Mouse (Mus musculus) intestine, postnatal 0 days (tissue): ENCODE measurements around the gene Drap1. TPM values are rescaled to one million over a fixed set of nuclear protein-coding genes. Genes with fewer than 3 reads are reported as not detected.
"Not testable (repeated sequence)": the region's sequence is repeated elsewhere in the genome, so short reads cannot be mapped to it uniquely, and the experiment has no call there.

Experiments used
- ATAC-seq: fragments of 200-750 bp; cut with Nextera tagmentation; 2 replicates; pipeline ENCODE4 v1.8.0; 2017; ENCODE audit warnings: mild to moderate bottlenecking, moderate TSS enrichment, moderate library complexity
- H3K27ac ChIP-seq: fragments of 300-500 bp; sonication (generic); 2 replicates; pipeline ENCODE4 v1.5.1; 2014; ENCODE audit warnings: mild to moderate bottlenecking, low read depth, low read length, moderate library complexity
- H3K27me3 ChIP-seq: fragments of 300-500 bp; sonication (generic); replicated peaks from 2 replicates; pipeline ENCODE4 v1.6.1; 2014; ENCODE audit warnings: low read length, mixed read lengths; ENCODE audit not compliant: control insufficient read depth, insufficient read depth
- H3K36me3 ChIP-seq: fragments of 300-500 bp; sonication (generic); 2 replicates; pipeline ENCODE4 v1.6.1; 2014; ENCODE audit warnings: mild to moderate bottlenecking, moderate library complexity; ENCODE audit not compliant: control insufficient read depth, insufficient read depth
- H3K4me1 ChIP-seq: fragments of 300-500 bp; sonication (generic); replicated peaks from 2 replicates; pipeline ENCODE4 v1.6.1; 2014; ENCODE audit warnings: antibody characterized with exemption, low read length, mixed read lengths; ENCODE audit not compliant: control insufficient read depth, insufficient read depth
- H3K4me2 ChIP-seq: fragments of 300-500 bp; sonication (generic); replicated peaks from 2 replicates; pipeline ENCODE4 v1.6.1; 2014; ENCODE audit warnings: low read depth, mild to moderate bottlenecking, moderate library complexity
- H3K4me3 ChIP-seq: fragments of 300-500 bp; sonication (generic); 2 replicates; pipeline ENCODE4 v1.5.1; 2014; ENCODE audit warnings: low read depth, low read length
- H3K9ac ChIP-seq: fragments of 300-500 bp; sonication (generic); 2 replicates; pipeline ENCODE4 v1.6.1; 2014; ENCODE audit warnings: mild to moderate bottlenecking, low read depth, low read length
- H3K9me3 ChIP-seq: fragments of 300-500 bp; sonication (generic); 2 replicates; pipeline ENCODE4 v1.6.1; 2016; ENCODE audit warnings: mixed run types; ENCODE audit not compliant: control insufficient read depth
- CTCF ChIP-seq: sonication (generic); IDR thresholded peaks from 2 replicates; pipeline ENCODE4 v1.5.1; 2016; ENCODE audit warnings: low read depth, mild to moderate bottlenecking, control low read depth, antibody characterized with exemption, moderate library complexity
- WGBS: fragments of 180-500 bp; shearing (Covaris S2); extraction: QIAGEN DNeasy Blood & Tissue Kit; methylation state at CpG from one replicate; pipeline ENCODE4 v1.1.7; 2014; 5-methylcytosine and 5-hydroxymethylcytosine counted together
- polyA plus RNA-seq: library from polyadenylated mRNA; unstranded; fragments of >200 nt; fragmentation: Nextera tagmentation; extraction: Ambion mirVana; gene quantifications from 2 replicates; pipeline ENCODE4 v1.2.1, GENCODE M21; 2015

The Drap1 gene
- polyA plus RNA-seq, 1 experiment from 2014 or later, result 137 TPM

DNA sequence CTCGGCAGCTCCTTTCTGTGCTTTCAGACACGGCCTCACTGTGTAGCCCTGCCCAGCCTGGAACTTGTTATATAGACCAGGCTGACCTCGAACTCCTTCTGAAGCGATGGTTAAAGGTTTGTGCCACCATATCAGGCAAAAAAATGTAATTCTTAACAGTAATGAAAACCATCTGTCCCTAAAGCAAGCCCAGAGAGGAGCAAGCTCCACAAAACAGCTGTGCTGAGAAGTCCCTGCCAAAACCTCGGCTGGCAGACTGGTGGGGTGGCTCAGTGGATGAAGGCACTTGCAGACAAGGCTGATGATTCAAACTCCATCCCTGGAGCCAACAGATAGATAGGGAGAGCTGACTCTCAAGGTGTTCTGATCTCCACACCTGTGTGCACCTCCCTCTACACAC lies 15.7 kb downstream of the Drap1 start:
- Histone ChIP-seq H3K36me3 (no peaks in the 10 kb centered on the region), H3K27me3 (no peaks in the 10 kb centered on the region), H3K4me1 (no peaks in the 10 kb centered on the region), H3K4me2 (no peak overlapping the region), H3K9ac (no peak overlapping the region), H3K27ac (no peak overlapping the region), H3K4me3 (no peak overlapping the region), H3K9me3 (no peaks in the 10 kb centered on the region)
- TF ChIP-seq CTCF, result no peak
- WGBS, result 77% methylated on average over 5 of the region's 5 CpGs
- ATAC-seq, result no peak

DNA sequence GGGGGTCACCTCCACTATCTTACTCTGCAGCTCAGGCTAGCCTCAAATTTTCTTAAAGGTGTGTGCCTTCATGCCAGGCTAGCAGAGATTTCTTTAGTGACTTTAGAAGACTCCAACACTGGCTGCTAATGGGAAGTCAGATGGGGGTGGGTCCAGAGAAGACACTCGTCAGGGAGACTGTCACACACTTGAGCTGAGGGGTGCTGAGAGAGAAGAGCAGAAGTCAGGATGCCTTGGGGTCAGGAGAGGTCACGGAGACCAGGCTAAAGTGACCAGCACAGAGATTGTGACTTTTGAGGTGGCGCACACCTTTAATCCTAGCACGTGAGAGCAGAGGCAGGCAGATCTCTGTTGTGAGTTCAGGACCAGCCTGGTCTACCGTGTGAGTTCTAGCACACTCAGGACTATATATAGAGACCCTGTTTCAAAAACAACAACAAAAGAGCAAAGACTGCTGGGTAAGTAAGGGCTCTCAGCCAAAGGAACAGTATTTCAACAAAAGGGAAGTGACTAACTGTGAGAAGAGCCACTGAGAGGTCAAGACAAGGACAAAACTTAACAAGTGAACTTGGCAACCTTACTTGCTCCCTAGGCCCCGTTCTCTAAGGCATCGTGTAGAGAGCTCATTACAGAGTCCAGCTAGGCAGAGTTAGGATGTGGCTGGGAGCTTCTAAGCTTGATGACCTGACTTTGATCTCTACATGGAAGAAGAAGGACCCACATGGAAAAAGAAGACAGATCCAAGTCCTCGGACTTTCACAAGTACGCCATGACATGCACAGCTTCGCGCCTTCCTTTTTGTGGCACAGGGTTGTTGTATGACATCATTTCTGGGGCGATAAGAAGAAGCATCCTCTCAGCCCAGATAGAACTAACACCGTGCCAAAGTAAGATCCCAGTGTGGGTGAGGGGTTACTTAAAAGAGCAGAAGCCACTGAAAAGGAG lies 16.4 kb downstream of the Drap1 start:
- 82% methylated on average over 13 of the region's 13 CpGs for WGBS
- TF ChIP-seq CTCF, result no peak
- Histone ChIP-seq H3K9me3 (no peaks in the 10 kb centered on the region), H3K4me1 (no peaks in the 10 kb centered on the region), H3K27ac (peak overlapping the region; percentile 3; the same call in 1 of the 2 replicates), H3K4me3 (0 out of 2 replicates have a peak overlapping the region, but pooled peaks have one; percentile 57), H3K36me3 (no peaks in the 10 kb centered on the region), H3K27me3 (no peaks in the 10 kb centered on the region), H3K4me2 (peak overlapping the region; percentile 76; the same call in 1 of the 2 replicates), H3K9ac (peak overlapping the region; percentile 17; the same call in 1 of the 2 replicates)
- ATAC-seq, result no peak

DNA sequence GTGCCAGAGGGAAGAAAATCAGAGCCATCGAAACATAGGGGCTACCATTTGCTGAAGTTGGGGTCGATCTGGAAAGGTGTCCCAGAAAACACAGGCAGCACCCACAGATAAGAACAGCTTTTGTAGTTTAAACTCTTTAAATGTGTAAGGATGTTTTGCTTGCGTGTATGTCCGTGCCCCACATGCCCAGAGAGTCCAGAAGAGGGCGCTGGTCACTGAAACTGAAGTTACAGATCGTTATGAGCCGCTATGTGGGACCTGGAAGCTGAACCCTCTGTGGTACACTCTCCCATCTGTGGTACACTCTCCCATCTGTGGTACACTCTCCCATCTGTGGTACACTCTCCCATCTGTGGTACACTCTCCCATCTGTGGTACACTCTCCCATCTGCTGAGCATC lies 17.6 kb downstream of the Drap1 start:
- 14% methylated on average over 7 of the region's 7 CpGs for WGBS
- peak overlapping the region; percentile 66 for H3K9ac ChIP-seq
- peak overlapping the region; percentile 57 for H3K4me3 ChIP-seq
- H3K36me3 ChIP-seq, result no peaks in the 10 kb centered on the region
- H3K4me1 ChIP-seq, result no peaks in the 10 kb centered on the region
- H3K9me3 ChIP-seq, result no peaks in the 10 kb centered on the region
- ATAC-seq, result peak; percentile 66
- peak overlapping the region; percentile 97 for H3K27ac ChIP-seq
- H3K27me3 ChIP-seq, result no peaks in the 10 kb centered on the region
- TF ChIP-seq CTCF, result peak; percentile 79
- peak overlapping the region; percentile 76 for H3K4me2 ChIP-seq

DNA sequence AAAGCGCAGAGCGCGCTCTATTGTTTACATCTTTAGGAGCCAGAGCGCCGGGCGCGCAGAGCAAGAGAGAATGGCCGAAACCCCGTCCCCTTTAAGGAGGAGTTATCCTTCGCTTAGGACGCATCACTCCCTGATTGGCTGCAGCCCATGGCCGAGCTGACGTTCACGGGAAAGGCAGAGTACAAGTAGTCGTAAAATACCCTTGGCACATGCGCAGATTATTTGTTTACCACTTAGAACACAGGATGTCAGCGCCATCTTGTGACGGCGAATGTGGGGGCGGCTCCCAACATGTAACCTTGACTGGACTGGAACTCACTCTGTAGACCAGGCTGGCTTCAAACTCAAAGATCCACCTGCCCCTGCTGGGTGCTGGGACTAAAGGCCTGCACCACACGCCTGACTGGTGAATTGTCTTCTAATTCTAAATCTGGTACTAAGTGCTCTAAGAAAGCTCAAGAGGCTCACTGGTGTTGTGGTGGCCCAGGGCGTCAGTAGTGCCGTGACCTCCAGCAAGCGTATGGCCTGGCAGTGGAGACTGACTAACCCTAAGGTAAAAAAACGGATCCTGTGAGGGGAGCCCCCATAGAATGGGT lies 18.1 kb downstream of the Drap1 start:
- peak overlapping the region; percentile 57 for H3K4me3 ChIP-seq
- not testable (repeated sequence) for H3K36me3 ChIP-seq, H3K27me3 ChIP-seq, H3K9me3 ChIP-seq, H3K4me1 ChIP-seq
- WGBS, result 14% methylated on average over 20 of the region's 25 CpGs
- peak overlapping the region; percentile 66 for H3K9ac ChIP-seq
- peak overlapping the region; percentile 76 for H3K4me2 ChIP-seq
- peak; percentile 85 for ATAC-seq
- peak; percentile 40 for TF ChIP-seq CTCF
- H3K27ac ChIP-seq, result peak overlapping the region; percentile 97

GRCm38 (mm10) chr19:5405924-5406323 lies 18.9 kb downstream of the Drap1 start:
- H3K9ac ChIP-seq, result no peak overlapping the region

GRCm38 (mm10) chr19:5402293-5402692 lies 22.5 kb downstream of the Drap1 start, which contains the start of gene Tsga10ip:
TSS of gene Tsga10ip (minus strand) at chr19:5402526.
- Histone ChIP-seq H3K4me3 (no peak within 1 kb of the TSS), H3K9me3 (no peaks in the 10 kb centered on the region), H3K27me3 (no peaks in the 10 kb centered on the region), H3K4me2 (no peak within 1 kb of the TSS), H3K9ac (no peak within 1 kb of the TSS), H3K36me3 (no peaks in the 10 kb centered on the region), H3K27ac (no peak within 1 kb of the TSS), H3K4me1 (no peaks in the 10 kb centered on the region)
- WGBS, result 72% methylated on average over 8 of the region's 8 CpGs
- ATAC-seq, result no peak
- TF ChIP-seq CTCF, result no peak

More at GRCm38 (mm10) chr19:5405924-5406323, 18.9 kb downstream of the Drap1 start:
- H3K4me1 ChIP-seq, result no peaks in the 10 kb centered on the region
- H3K9me3 ChIP-seq, result no peaks in the 10 kb centered on the region
- peak overlapping the region; percentile 55 for H3K4me2 ChIP-seq
- no peaks in the 10 kb centered on the region for H3K36me3 ChIP-seq
- TF ChIP-seq CTCF, result no peak
- 18% methylated on average over 7 of the region's 7 CpGs for WGBS
- H3K27ac ChIP-seq, result peak overlapping the region; percentile 60; the same call in 1 of the 2 replicates
- peak overlapping the region; percentile 27 for H3K4me3 ChIP-seq
- no peak for ATAC-seq
- no peaks in the 10 kb centered on the region for H3K27me3 ChIP-seq

DNA sequence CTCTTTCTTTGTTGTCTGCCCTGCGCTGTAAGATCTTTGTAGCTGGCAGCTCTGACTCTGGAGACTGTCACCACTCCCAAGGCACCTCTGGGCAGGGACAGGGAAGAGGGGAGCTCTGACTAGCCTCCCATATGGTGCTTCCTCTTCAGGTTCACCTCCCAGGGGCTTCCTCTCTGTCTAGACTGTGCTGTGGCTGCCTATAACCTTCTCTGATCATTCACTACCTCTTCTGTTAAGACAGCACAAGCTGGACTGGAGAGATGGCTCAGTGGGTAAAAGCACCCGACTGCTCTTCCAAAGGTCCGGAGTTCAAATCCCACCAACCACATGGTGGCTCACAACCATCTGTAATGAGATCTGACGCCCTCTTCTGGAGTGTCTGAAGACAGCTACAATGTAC lies 23.7 kb downstream of the Drap1 start:
- H3K4me3 ChIP-seq, ATAC-seq, H3K36me3 ChIP-seq, H3K9ac ChIP-seq, H3K27me3 ChIP-seq, H3K4me2 ChIP-seq, H3K4me1 ChIP-seq, H3K9me3 ChIP-seq, H3K27ac ChIP-seq: not testable (repeated sequence)
- WGBS, result 73% methylated on average over 4 of the region's 4 CpGs
